8 mouse cellular contexts compared by ENCODE assay signal in genomic region chr13:38144962-38145713, GRCm38 (mm10). TPM values are rescaled to one million over a fixed set of nuclear protein-coding genes. Genes with fewer than 3 reads are reported as not detected.
DNase-seq lines count a peak whose midpoint lies in the region; ATAC-seq lines count a peak whose summit lies in the region.

No protein-coding gene starts in this region.

- H3K36me3 ChIP-seq in midbrain, embryonic 12.5 days = no peaks in the 10 kb centered on the region

- no peaks in the 10 kb centered on the region for H3K9me3 ChIP-seq in midbrain, embryonic 12.5 days

- intact Hi-C loops in left cerebral cortex, postnatal 25 days (cut with DNase I) = no loop called here

- peaks cover 45% of the 10 kb centered on the region for H3K27me3 ChIP-seq in midbrain, embryonic 12.5 days

- no peak overlapping the region for H3K9ac ChIP-seq in midbrain, embryonic 12.5 days (replicated peaks)

- H3K4me3 ChIP-seq in midbrain, embryonic 12.5 days = no peak overlapping the region

- peak; percentile 60 for DNase-seq in ZHBTc4 (ENCODE audit: low read depth, low spot score)
- peak; percentile 93 for DNase-seq in fat pad, adult 2 months (ENCODE audit: extremely low read depth, low read depth, low spot score)
- peak; percentile 51 to 78 for DNase-seq in kidney, postnatal 25 days
- DNase-seq in left cerebral cortex, postnatal 25 days (ENCODE audit: low spot score in 2 of 2) = no peak
- no peak for DNase-seq in gastrocnemius, adult 18-20 months (ENCODE audit: low spot score)
- DNase-seq in layer of hippocampus, adult 8-10 months (ENCODE audit: low spot score in 2 of 2) = no peak
- DNase-seq in cerebellum, postnatal 10 days = no peak

- no peak overlapping the region for H3K27ac ChIP-seq in midbrain, embryonic 12.5 days (replicated peaks)

- peak overlapping the region; percentile 19 for H3K4me2 ChIP-seq in midbrain, embryonic 12.5 days (replicated peaks)

- 13% methylated on average over 20 of the region's 20 CpGs for WGBS in midbrain, embryonic 12.5 days

- ATAC-seq in midbrain, embryonic 12.5 days (ENCODE audit: low FRiP score, low read depth) = no peak

- H3K4me1 ChIP-seq in midbrain, embryonic 12.5 days = peaks cover 5% of the 10 kb centered on the region; the same call in 1 of the 2 replicates

RNA-seq across cellular contexts. Expression of gene Dsp, which starts 6.0 kb away (rescaled TPM):
- 0.51 and 0.66 TPM in 2 replicates for polyA plus RNA-seq in midbrain, embryonic 12.5 days (2016; fragmentation: Nextera tagmentation; extraction: Ambion mirVana)
- total RNA-seq in left cerebral cortex, postnatal 25 days (2021) = under 1 TPM; 0.16 TPM
- total RNA-seq in gastrocnemius, adult 18-20 months (2021) = under 1 TPM in 1 of 2 experiments, not detected in 1; 0.09 TPM
- 10 to 100 TPM in 1 of 4 experiments, 1 to 10 TPM in 3; 7.6 to 11.1 (median 9.1) TPM for total RNA-seq in layer of hippocampus, adult 8-10 months (2022)

RNA-seq across cellular contexts. Expression of gene Snrnp48, which starts 59.6 kb away (rescaled TPM):
- 34.8 and 37.6 TPM in 2 replicates for polyA plus RNA-seq in midbrain, embryonic 12.5 days (2016; fragmentation: Nextera tagmentation; extraction: Ambion mirVana)
- total RNA-seq in left cerebral cortex, postnatal 25 days (2021) = 10 to 100 TPM; 18.4 to 26.1 TPM
- total RNA-seq in gastrocnemius, adult 18-20 months (2021) = 10 to 100 TPM in 1 of 2 experiments, 1 to 10 TPM in 1; 9.8 to 10.5 TPM
- 10 to 100 TPM; 24.1 to 26.0 (median 24.5) TPM for total RNA-seq in layer of hippocampus, adult 8-10 months (2022)

Comparison
In these comparisons a context has a peak if more than half of its experiments do, and no peak if none do; other contexts are left out.
1. DNase-seq: peak in ZHBTc4 (single experiment), fat pad, adult 2 months (single experiment) and kidney, postnatal 25 days (2 of 2); none in left cerebral cortex, postnatal 25 days (0 of 2), gastrocnemius, adult 18-20 months (single experiment), layer of hippocampus, adult 8-10 months (0 of 2) and cerebellum, postnatal 10 days (0 of 2).
2. RNA of gene Dsp, which starts 6.0 kb away (total RNA-seq): 7.6 to 11.1 TPM in layer of hippocampus, adult 8-10 months; 0.16 TPM in left cerebral cortex, postnatal 25 days and 0.09 TPM in gastrocnemius, adult 18-20 months; every median in the first group is over 4 times any median in the second.